Mouse (Mus musculus): ENCODE measurements around the gene Pan2.
"Not testable (repeated sequence)": the region's sequence is repeated elsewhere in the genome, so short reads cannot be mapped to it uniquely, and the experiment has no call there.

Pan2 gene

GRCm38 (mm10) chr10:128283604-128284579, 19.2 kb upstream of the Pan2 start:
- no peak for DNase-seq (ENCODE audit: low read depth, low spot score)

GRCm38 (mm10) chr10:128290594-128290993, 12.5 kb upstream of the Pan2 start:
- not testable (repeated sequence) for DNase-seq (ENCODE audit: low read depth, low spot score)

- no peak for DNase-seq (ENCODE audit: low read depth, low spot score)
Observed at GRCm38 (mm10) chr10:128296370-128297090, 6.6 kb upstream of the Pan2 start.

GRCm38 (mm10) chr10:128297221-128297620, 5.9 kb upstream of the Pan2 start:
- DNase-seq (ENCODE audit: low read depth, low spot score) = no peak

- DNase-seq (ENCODE audit: low read depth, low spot score) = no peak
Observed at GRCm38 (mm10) chr10:128297622-128298021, 5.5 kb upstream of the Pan2 start.

- no peak for DNase-seq (ENCODE audit: low read depth, low spot score)
Observed at GRCm38 (mm10) chr10:128298243-128298642, 4.9 kb upstream of the Pan2 start.

GRCm38 (mm10) chr10:128298702-128299171, 4.4 kb upstream of the Pan2 start, which contains the start of gene Il23a:
Gene Il23a (minus strand): TSS chr10:128298752.
- DNase-seq (ENCODE audit: low read depth, low spot score) = no peak

- DNase-seq (ENCODE audit: low read depth, low spot score) = no peak
Observed at GRCm38 (mm10) chr10:128302357-128302756, 778 bp upstream of the Pan2 start.

- no peak for DNase-seq (ENCODE audit: low read depth, low spot score)
Observed at GRCm38 (mm10) chr10:128302785-128303125, 380 bp upstream of the Pan2 start.

GRCm38 (mm10) chr10:128309654-128310053, 6.5 kb downstream of the Pan2 start:
- no peak for DNase-seq (ENCODE audit: low read depth, low spot score)

- no peak for DNase-seq (ENCODE audit: low read depth, low spot score)
Observed at GRCm38 (mm10) chr10:128310177-128310576, 7.0 kb downstream of the Pan2 start.

- DNase-seq (ENCODE audit: low read depth, low spot score) = no peak
Observed at GRCm38 (mm10) chr10:128310902-128311301, 7.8 kb downstream of the Pan2 start.

- no peak for DNase-seq (ENCODE audit: low read depth, low spot score)
Observed at GRCm38 (mm10) chr10:128315578-128315977, 12.4 kb downstream of the Pan2 start.

- no peak for DNase-seq (ENCODE audit: low read depth, low spot score)
Observed at GRCm38 (mm10) chr10:128321641-128322040, 18.5 kb downstream of the Pan2 start.

- DNase-seq (ENCODE audit: low read depth, low spot score) = peak; percentile 82
Observed at GRCm38 (mm10) chr10:128322141-128323108, 19.3 kb downstream of the Pan2 start, which contains the start of gene Cnpy2. Gene Cnpy2 (plus strand): TSS chr10:128322459.

GRCm38 (mm10) chr10:128323516-128323915, 20.4 kb downstream of the Pan2 start:
- DNase-seq (ENCODE audit: low read depth, low spot score) = no peak

GRCm38 (mm10) chr10:128326825-128327224, 23.7 kb downstream of the Pan2 start:
- peak; percentile 43 for DNase-seq (ENCODE audit: low read depth, low spot score)

GRCm38 (mm10) chr10:128327610-128328009, 24.5 kb downstream of the Pan2 start:
- DNase-seq (ENCODE audit: low read depth, low spot score) = no peak

- not testable (repeated sequence) for DNase-seq (ENCODE audit: low read depth, low spot score)
Observed at GRCm38 (mm10) chr10:128332358-128333249, 29.5 kb downstream of the Pan2 start.

- peak; percentile 39 for DNase-seq (ENCODE audit: low read depth, low spot score)
Observed at GRCm38 (mm10) chr10:128335582-128335981, 32.4 kb downstream of the Pan2 start.
